Mouse (Mus musculus) frontal cortex, adult (tissue): ENCODE measurements at regions not wholly inside any gene's neighbourhood (a gene's known extent, or its start where the extent isn't known, plus 50 kb on each side); places are given as distances from the start of the nearest gene placed in this dataset.

Experiments used
- ATAC-seq: cut with Nextera tagmentation; 2 replicates; pipeline ENCODE4 v1.9.2; 2017; ENCODE audit warnings: mild to moderate bottlenecking, moderate library complexity, mixed read lengths; ENCODE audit not compliant: low TSS enrichment

DNA sequence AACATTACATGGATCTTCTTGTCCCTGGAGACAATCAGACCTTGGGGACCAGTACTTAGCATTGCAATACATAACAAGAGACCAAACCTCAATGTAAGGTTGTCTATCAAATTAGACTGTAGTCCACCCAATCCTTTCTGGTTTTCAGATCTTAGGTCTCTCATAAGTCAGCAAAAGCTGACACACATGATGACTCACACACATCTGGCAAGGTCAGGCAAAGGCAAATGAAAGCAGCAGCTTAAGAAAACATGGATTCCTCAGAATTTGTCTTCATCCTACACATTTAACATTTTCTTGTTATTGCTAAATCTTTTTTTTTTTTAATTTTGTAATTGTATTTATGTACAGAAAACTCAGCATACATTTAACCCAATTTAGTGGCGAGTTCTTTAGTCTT lies 52.0 kb downstream of the Gm11983 start:
- no peak for ATAC-seq

DNA sequence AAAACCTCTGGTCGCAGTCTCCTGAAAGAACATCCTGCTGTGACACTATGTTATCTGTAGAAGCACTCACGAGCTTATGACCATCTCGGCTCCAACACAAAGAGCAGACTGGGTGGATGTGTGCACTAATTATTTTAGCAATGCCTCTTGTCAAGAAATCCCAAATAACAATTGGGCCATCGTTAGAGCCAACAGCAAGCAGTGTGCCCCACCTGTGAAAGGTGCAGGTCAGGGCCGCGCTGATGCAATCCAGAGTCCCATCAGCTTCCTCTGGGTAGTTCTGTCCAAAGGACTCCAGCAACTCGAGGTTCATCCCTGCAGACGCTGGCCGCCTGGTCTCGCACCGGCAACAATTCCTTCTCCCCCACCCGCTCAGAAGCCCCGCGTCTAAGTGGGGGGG lies 54.6 kb downstream of the Gm11983 start:
- no peak for ATAC-seq

DNA sequence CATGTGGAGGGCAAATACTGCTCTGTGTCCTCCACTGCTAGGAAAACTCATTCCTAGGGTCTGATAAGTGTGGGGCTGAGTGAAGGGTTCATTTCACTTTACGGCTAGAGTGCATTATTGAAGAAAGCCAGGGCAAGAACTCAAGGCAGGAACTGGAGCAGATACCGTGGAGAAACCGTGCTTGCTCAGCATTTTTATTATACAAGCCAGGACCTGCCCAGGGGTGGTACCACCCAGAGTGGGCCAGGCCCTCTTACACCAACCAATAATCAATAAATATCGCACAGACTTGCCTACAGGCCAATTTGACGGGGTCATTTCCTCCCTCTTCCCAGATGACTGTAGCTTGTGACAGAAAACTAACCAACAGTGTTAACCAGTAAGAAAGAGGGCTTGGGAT lies 57.7 kb downstream of the Gm11983 start:
- no peak for ATAC-seq

DNA sequence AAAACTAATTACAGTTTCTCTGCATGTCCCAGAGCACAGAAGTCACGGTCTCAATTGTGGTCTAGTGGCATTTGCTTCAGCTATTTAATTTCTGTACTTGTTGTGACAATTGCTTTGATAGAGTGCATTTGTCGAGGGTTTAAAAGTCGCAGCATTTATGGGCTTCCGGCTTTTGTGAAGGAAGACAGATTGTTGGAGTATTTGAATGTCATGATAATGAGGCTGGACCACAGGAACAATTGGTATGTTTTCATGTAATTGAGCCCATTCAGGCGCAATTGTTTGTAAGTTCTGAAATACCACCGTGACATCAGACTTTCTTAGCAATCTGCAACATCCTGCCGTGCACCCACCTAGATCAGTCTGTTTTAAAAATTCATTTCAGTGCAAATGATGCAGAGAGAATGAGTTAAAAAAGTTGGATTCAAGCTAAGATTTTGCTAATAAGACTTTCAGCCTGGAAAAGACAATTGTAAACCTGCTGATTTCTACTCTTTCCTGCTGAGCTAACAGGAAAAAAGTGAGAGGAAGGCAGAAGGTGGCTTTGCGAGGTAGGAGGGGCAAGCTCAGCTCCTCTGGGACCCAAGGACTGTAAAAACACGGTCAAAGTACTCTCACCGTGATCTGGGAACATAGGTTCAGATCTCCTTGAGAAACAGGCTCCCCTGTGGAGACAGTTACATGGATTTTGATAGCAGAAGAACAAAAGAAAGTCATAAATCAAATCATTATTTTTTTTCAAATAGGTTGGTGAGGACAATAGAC lies 58.7 kb downstream of the Gm11983 start:
- no peak for ATAC-seq

DNA sequence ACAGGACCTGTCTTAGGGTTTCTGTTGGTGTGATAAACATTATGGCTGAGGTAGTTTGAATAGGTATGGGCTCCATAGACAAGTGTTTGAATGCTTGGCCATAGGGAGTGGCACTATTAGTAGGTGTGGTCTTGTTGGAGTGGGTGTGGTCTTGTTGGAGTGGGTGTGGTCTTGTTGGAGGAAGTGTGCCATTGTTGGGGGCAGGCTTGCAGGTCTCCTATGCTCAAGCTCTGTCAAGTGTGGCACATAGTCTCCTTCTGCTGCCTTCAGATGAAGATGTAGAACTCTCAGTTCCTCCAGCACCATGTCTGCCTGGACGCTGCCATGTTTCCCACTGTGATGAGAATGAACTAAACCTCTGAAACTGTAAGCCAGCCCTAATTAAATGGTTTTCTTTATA lies 59.9 kb downstream of the Gm11983 start:
- no peak for ATAC-seq

DNA sequence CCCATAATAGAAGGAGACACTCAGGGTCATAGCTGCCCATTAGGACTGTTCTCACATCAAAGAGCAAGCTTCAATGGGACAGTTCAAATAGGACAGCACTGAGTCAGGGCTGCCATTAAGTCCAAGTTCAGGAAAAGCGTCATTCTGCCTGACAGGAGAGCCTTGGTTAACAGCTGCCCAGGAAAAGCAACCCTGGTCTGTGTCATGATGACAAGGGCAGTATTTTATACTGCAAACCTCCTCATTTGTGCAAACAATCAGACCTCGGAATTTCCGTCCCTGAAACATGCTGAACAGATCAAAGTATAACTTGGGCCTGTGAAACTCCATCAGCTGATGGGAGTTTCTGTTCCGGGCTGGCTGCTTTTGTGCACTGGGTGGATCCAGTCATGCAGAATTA lies 62.8 kb downstream of the Gm11983 start:
- ATAC-seq: no peak

DNA sequence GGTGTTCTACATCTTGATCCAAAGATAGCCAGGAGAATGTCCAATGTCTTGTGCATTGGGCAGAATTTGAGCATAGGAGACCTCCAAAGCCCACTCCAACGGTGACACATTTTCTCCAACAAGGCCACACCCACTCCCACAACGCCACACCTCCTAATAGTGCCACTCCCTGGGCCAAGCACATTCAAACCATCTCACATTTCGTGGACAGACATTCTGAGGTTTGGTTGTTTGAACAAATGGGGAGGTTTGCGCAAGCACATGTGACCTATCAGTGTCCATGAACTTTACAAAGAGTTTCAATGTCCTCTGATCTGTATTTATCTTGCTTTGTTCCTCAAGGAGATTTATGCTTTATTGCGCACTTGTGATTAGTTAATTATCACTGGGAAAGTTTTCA lies 63.5 kb downstream of the Gm11983 start:
- ATAC-seq: no peak

DNA sequence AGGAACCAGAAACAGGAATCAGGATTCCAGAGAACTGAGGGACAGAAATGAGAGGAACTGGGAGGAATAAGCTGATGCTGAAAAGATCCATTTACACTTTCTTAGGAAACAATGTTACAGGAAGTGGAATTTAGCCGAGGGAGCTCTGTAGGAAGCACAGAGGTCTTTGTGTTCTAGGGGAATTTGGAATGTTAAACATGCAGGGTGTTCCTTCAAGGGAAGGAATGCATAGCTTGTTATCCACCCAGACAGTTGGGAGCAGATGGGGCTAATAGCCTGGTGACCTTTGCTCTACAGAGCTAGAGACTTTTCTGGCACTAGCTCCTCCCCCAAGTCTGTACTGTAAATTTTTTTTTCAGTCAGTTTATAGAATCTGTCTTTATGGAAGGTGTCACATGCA lies 64.1 kb downstream of the Gm11983 start:
- no peak for ATAC-seq

DNA sequence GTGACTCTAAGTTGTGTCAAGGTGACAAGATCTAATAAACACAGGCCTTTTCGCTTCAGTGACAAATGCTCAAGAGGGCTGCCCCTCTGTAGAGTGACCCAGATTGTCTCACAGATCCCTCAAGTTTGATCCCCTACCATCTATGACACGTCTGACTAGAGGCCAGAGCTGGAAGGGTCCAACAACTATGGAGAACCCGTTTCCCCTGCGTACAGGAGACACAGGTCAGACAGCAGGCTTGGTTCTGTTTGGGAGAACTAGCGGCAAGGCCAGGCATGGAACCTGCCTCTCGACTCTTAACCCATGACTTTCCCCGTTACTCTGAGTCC lies 68.1 kb downstream of the Gm11983 start:
- ATAC-seq: no peak

DNA sequence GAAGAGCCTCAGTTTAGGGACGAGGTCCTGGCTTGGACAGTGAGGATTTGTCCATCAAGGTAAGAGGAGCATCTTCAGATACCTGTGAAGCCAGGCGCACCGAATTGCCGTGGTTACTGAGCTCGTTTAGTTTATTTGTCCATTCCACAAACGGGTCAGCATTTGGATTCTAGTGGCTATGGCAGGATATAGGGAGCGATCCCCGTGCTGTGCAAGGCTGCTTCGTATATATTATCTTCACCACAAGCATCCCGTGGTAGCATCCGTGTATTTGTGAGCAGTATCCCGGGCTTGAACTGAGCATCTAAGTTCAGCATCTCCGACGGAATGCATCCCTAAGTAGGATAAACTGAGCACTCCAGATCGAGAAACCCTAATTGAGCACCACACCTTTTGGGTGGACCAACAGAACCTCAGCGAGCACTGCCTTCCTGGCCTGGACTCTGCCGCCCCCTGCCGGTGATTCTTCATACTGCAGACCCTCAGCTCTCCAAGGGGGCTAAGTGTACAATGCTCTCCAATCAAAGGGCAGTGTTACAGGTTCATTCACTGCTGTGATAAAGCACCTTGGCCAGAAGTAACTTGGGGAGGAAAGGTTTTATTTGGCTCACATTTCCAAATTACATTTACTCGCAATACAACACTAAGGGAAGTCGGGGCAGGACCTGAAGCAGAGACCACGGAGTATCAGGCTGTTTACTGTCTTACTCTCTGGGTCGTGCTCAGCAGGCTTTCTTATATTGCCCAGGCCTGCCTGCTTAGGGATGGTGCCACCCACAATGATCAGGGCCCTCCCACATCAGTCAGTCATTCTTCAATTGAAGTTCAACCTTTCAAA lies 68.6 kb downstream of the Gm11983 start:
- ATAC-seq: peak; percentile 66

DNA sequence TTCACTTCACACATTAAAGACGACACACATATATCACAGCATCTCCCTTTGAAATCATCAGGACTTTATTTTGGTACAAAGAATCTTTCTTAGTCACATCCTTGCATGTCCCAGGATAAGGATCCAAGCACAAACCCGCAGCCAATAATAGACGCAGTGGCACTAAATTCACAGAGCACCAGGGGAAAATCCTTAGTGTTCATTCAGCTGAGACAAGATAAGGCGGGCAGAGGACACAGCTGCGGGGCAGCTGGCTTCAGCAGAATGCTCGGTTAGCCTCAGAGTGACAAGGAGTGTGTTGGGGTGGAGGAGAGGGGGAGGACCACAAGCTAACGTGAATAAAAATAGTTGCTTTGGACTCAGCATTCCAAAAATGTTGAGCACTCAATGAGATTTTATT lies 70.7 kb downstream of the Gm11983 start:
- ATAC-seq: peak; percentile 75

DNA sequence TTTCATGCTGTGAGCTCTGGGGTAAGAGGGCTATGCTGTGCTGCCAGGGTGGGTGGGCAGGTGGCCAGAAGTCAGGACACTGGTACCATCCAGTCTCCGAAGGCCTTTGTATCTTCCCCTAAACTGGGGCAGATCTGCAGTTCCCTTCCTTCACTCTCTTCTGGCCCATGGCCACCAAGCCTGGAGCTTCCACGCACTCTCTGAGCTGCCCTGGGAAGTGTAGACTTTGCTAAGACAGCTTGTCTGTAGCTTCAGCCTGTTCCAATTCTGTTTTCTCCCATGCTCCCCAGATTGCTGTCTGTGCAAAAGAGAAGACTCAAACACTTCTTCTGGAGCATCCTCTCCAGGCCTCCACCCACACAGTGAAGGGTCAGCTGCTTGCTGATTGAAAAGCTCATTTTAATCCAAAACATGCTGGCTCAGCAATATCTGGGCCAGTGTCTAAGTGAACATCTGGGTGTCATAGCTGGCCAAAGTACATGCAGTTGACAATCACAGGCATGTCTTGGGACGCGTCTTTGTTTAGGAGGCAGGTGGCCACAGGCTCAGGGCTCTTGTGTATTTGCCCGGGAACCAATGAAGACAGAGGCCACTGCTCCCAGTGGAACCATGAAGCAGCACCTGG lies 72.0 kb downstream of the Gm11983 start:
- peak; percentile 72 for ATAC-seq

DNA sequence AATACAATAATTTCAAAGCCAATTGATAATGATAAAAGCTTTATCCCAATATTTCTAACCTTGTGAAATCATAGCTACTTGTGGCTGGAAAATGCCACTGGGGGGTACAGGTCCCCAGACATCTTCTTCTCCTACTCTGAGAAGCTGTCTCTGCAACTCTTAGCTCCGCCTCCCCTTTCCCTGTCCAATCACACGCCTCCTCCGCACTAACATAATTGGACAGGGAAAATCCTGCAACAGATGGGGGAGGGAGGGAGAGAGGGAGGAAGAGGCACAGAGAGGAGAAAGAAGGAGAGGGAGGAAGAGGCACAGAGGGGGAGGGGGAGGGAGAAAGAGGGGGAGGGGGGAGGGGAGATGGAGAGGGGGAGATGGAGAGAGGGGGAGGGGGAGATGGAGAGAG lies 73.3 kb downstream of the Gm11983 start:
- ATAC-seq: no peak

DNA sequence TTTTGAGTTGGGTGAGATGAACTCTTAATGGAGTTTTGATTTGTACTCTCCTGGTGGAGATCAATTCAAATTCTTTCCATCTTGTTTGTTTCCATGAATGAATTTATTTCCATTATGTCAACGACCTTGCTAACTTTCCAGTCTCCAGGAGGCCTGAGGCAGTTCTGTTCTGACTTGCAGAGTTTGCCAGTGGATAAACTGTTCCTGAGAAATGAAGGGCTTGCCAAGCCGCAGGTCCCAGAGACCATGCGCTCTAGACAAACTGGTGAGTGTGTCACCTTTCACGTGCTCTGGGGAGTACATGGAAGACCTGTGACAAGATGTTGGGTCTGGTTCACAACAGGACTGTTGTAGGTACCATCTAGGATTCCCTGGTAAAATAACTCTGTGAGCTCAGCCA lies 74.5 kb downstream of the Gm11983 start:
- no peak for ATAC-seq

DNA sequence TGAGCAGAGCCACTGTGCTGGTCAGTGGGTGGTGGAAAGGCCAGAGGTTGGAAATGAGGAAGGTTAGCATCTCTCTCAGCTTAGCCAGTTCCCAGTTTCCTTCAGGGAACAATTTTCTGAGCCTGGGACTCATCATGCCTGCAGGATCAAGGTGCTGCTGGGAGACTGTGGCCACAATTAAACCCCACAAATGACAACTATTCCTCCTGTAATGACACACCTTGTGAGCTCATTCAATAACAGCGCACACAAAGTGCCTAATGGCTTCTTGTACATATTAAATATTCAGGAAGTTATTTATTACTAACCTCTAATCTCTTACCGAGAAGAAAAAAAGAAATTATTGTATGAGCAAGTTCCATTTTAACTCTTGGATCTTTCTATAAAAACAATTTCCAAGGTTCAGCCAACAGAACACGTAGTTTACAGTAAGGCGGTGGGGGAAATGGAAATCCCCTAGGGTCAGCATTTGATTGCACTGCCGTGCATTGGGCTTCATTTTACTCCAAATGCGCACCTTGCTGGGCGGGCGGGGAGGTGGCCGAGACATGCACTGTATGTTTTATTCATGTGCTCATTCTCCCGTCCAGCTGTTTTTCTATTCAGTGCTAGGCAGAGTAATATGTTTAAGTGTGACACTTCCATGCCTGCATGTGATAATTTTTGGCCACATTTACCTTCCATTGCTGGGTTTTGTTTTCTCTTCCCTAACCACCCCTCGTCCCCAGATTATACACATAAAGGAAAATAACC lies 75.4 kb downstream of the Gm11983 start:
- ATAC-seq: no peak

DNA sequence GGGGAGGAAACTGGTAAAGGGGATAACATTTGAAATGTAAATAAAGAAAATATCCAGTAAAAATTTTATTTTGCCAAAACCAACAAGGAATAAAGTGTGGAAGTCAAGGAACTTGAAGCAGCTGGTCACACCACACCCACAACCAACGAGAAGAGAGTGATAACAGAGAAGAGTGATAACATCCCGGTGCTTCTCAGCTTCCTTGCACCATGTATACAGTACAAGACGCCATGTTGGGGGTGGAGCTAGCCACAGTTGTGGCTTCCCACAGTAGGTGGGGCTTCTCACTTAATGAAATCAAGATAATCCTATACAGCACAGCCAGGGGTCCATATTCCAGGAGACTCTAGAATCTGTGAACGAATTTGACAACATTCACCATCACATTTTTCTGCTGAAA lies 77.9 kb downstream of the Gm11983 start:
- ATAC-seq: no peak

DNA sequence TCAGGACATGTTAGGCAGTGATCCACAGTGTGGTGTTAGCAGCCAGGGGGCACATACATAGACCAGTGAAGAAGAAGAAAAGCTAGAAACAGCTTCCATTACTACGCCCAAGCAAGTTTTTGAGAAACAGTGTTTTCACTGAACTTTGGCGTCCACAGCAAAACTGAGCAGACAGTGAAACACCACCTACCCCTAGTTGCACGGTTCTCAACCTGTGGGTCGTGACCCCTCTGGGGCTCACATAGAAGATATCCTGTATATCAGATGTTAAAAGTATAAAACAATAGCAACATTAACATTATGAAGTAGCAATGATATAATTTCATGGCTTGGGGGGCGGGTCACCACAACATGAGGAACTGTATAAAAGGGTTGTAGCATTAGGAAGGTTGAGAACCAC lies 81.1 kb downstream of the Ramp3 start:
- no peak for ATAC-seq

DNA sequence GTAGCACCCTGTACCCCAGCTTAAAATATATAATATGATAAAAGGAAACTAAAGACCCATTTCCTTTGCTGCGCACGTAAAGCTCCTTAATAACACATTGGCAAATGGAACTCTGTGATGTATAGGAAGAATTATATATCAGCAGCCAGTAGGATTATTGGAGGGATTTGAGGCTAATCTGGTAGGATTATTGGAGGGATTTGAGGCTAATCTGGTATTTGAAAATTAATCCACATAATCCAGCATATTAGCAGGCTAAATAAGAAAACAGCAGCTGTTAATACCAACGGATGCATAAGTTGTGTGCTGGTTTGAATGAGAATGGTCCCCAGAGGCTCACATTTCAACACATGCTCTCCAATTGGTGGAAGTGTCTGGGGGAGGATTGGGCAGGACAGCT lies 80.3 kb downstream of the Ramp3 start:
- ATAC-seq: no peak

DNA sequence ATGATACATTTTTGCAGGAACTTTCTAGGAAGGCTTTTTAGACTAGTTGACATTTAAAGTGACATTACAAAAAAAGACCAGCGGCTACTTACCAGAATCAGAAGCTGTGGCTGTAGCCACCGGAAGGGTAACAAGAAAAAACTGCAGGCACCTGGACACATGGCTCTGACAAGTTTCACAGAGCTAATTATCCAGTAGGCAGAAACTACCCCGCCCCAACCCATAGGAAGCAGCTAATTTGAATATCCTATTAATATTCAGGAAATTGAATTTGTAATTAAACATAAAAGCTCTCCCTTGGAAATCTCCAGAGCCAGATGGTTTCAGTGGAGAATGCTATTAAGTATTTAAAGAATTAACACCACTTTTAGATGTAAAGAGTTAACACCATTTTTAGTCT lies 79.8 kb downstream of the Ramp3 start:
- ATAC-seq: no peak

DNA sequence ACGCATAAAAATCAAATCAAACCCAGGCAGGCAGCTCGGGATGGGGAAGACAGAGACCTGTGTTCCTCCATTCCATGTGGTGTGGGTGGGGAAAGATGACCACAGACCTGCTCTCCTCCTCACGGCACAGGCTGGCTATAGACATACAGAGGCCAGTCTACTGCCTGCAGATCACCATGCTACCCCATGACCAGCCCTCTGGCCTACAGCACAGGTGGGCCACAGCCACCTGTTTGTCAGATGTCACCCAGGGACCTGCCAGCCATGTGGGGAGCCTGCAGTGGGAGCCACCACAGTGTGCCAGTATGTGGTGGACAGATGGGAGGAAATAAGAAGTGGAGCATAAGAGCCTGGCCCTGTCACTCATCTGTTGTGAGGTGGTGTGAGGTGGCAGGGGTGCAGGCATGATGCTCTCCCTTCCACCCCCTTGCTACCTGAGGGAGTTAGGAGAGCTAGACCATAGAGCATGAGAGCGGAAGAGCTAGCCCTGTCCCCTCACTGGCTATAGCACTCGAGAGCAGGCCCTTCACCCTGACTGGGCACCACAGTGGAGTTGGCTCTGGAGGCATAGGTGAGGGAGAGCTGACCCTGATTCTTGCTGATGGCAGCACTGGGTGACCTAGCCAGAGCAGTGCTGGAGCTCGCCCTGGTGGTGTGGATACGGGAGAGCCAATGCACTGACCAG lies 76.6 kb downstream of the Ramp3 start:
- no peak for ATAC-seq

DNA sequence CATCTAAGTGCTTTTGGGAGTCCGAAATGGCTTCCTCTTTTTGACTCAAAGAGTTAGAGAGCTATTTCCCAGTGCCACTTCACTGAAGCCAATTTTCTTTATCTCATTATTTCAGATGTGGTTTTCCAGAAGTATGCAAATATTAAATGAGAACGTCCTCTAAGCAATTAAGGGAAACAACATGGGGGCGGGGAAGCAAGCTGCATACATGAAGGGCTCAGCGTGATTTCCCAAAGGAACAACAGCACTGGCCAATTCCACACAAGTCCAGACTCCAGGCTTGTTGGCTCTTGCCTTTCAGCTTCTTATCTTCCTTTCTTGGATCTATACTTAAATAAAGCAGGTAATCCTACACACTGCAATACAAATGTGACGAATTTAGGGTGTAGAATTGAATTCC lies 73.2 kb downstream of the Ramp3 start:
- ATAC-seq: no peak
